Mouse (Mus musculus): Measurements from ENCODE around the gene Pik3r3.

DNA sequence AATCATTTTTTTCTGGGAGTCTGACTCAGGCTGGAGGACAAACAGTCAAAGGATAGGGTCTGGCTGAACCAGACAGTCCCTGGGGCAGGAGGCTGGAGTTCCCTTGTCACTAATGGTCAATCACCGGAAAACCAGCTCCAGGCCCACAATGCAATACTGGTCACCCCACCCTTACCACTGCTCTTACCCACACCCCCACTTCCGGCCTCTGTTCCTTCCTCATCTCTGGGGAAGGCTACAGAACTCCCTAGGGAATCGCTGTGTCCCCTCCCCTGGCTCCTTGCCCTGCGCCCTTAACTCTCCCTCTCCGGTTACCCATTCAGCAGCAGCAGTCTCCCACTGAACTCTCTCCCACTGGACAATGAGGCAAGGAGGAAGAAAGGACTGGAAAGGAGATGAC, 44.3 kb upstream of the Pik3r3 start:
- TF ChIP-seq POLR2A (IDR thresholded peaks at IDR 0.05; ENCODE audit: borderline replicate concordance, extremely low read depth, low read depth, low read length) (peak; percentile 36; the same call in 1 of the 2 replicates), CTCF (IDR thresholded peaks at IDR 0.05; ENCODE audit: insufficient read depth, low read length) (no peak)
